Mouse (Mus musculus) urinary bladder, adult 2 months (tissue): ENCODE data around the gene Gm4303. TPM values are rescaled to one million over a fixed set of nuclear protein-coding genes. Genes with fewer than 3 reads are reported as not detected.
A peak's percentile ranks its signal among the peaks of the same experiment; 100 is the strongest.
"Not testable (repeated sequence)": the region's sequence is repeated elsewhere in the genome, so short reads cannot be mapped to it uniquely, and the experiment has no call there.

Experiments used
- DNase-seq: peaks from one replicate; pipeline ENCODE4 v3.0.0; 2022; ENCODE audit warnings: low spot score
- polyA plus RNA-seq: library from polyadenylated mRNA; depleted of rRNA; stranded (reverse); fragments of >200 nt; gene quantifications from 2 replicates; pipeline ENCODE4 v1.2.3, GENCODE M21; 2012; rRNA removed

Gene Gm4303
- not detected in 2 replicates for polyA plus RNA-seq

GRCm38 (mm10) chr10:100345672-100346071, at the start of gene Gm4303:
TSS of gene Gm4303 (plus strand) at chr10:100345972.
- not testable (repeated sequence) for DNase-seq

- no peak for DNase-seq
Measured at GRCm38 (mm10) chr10:100296105-100296504, 49.7 kb upstream of the Gm4303 start.

- DNase-seq = not testable (repeated sequence)
Measured at GRCm38 (mm10) chr10:100300106-100300505, 45.7 kb upstream of the Gm4303 start.

- DNase-seq = not testable (repeated sequence)
Measured at GRCm38 (mm10) chr10:100335376-100335775, 10.4 kb upstream of the Gm4303 start, which contains the start of gene Gm4301. TSS of gene Gm4301 (plus strand) at chr10:100335676.

- DNase-seq = not testable (repeated sequence)
Measured at GRCm38 (mm10) chr10:100340536-100340935, 5.2 kb upstream of the Gm4303 start, which contains the start of gene Gm4302. TSS of gene Gm4302 (plus strand) at chr10:100340836.

GRCm38 (mm10) chr10:100350793-100351192, 5.0 kb downstream of the Gm4303 start, which contains the start of gene Gm4305:
TSS of gene Gm4305 (plus strand) at chr10:100351093.
- not testable (repeated sequence) for DNase-seq

- peak; percentile 24 for DNase-seq
Measured at GRCm38 (mm10) chr10:100356841-100357240, 11.1 kb downstream of the Gm4303 start.

- DNase-seq = not testable (repeated sequence)
Measured at GRCm38 (mm10) chr10:100361038-100361437, 15.3 kb downstream of the Gm4303 start, which contains the start of gene Gm4307. TSS of gene Gm4307 (plus strand) at chr10:100361338.

- DNase-seq = not testable (repeated sequence)
Measured at GRCm38 (mm10) chr10:100382460-100382859, 36.7 kb downstream of the Gm4303 start, which contains the start of gene Gm4312. TSS of gene Gm4312 (minus strand) at chr10:100382560.

Other genes with a start within 250 kb of the Gm4303 start
- not detected in 2 replicates for gene Gm4301, start 10.3 kb upstream of the Gm4303 start, polyA plus RNA-seq
- gene Gm4302, start 5.1 kb upstream of the Gm4303 start, polyA plus RNA-seq = not detected in 2 replicates
- not detected in 2 replicates for gene Gm4305, start 5.1 kb downstream of the Gm4303 start, polyA plus RNA-seq
- not detected in 2 replicates for gene Gm4307, start 15.4 kb downstream of the Gm4303 start, polyA plus RNA-seq
- not detected in 2 replicates for gene Gm4312, start 36.6 kb downstream of the Gm4303 start, polyA plus RNA-seq
- 16.8 and 17.2 TPM in 2 replicates for gene Tmtc3, start 141.4 kb downstream of the Gm4303 start, polyA plus RNA-seq
- gene Cep290, start 141.6 kb downstream of the Gm4303 start, polyA plus RNA-seq = 6.5 and 6.8 TPM in 2 replicates
- gene 4930430F08Rik, start 244.5 kb downstream of the Gm4303 start, polyA plus RNA-seq = 11.8 and 12.3 TPM in 2 replicates
- not detected in 2 replicates for gene 1700017N19Rik, start 244.5 kb downstream of the Gm4303 start, polyA plus RNA-seq